Mouse (Mus musculus) mouse trophoblast stem cell (cell line): ENCODE results near the gene Dhx58.

ENCODE experiments used
- in situ Hi-C, 2 experiments: fragments of 300-500 bp; cut with MseI, MboI; formaldehyde crosslinking; loops; 2 replicates in 1 of 2; 3 replicates in 1 of 2; pipeline ENCODE4 v1.15.1; 2025

The Dhx58 gene

DNA sequence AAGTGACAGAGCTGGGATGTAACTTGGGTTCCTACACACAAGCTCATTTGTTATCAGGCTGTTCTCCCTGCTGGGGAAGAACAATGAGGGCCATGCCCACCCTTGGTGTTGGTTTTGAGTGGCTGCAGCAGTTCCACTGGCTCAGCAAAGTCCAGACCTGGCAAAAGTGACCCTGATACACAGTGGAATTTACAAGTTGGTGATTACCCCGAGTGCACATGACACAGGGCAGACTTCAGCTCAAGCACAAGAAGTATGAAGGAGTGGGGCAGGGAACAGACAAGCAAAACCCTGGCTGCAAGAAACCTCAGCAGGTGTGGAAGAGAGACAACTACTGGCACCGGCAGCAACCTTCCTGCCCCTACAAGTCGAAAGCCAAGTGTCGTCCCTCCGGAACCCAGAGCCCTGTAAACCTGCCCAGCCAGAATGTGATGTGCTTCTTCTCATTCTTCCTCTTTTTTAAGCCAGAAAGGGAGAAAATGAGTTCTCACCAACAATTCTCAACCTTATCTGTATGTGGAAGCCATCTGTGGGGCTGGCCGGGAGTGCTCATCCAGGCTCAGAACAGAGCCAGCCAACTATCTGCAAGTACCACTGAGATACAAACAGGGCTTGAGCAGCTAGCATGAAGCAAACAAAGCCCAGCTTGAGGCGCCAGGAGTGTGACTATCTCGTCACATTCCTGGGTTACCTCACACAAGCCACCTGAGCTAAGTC lies 17.9 kb upstream of the Dhx58 start:
- in situ Hi-C loops, result no loop called here

DNA sequence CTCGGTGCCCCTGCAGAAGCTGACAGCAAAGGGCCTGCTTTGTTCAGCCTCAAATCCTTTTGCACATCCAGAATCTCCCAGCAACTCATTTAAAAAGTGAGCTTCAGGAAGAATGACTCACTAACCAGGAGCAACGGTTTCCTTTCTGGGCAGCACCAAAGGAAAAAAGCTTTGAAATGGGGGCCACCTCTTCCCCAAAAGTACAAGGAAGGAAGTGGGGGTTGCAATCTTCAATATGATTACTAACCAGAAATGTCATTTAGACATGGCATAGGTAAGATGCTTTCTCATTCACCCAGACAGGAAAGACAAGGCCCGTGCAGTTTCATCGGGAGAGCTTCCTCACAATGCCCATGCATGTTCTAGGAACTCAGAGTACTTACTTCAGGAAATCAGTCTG lies 17.2 kb upstream of the Dhx58 start:
- in situ Hi-C loops, result no loop called here

DNA sequence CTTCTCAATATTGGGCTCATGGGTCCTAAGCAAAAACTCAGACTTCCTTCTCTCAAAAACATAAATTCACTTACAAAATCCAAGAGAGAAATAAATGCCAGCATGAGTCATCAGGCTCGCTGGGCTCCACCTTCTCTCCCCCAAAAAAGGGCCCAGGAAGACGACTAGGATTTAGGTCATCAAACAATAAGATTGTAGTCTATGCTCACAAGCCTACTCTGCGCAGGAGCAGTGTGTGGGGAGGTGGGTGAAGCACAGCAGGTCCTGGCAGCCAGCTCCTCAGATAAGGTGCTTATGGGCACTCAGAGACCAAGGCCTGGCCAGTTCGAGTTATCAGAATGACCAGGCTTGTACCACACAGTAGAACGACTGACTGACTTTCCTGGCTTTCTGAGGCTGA lies 16.3 kb upstream of the Dhx58 start:
- in situ Hi-C loops, result no loop called here

DNA sequence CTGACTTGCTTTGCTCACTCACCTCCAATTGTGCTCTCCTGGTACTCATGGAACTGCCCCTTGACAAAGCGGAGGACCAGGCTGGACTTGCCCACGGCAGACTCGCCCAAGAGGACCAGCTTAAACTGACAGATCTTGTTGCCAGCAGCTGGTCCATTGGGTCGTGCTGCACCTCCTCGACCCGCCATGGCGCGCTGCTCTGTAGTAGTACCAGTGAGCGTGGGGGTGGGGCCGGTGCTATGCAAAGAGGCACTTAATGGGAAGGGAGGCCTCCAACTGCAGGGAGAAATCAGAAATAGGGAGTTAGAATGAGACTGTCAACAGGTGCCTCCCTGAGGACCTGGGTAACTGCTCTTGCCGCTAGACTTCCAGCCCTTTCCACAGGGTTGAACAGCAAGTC lies 15.8 kb upstream of the Dhx58 start:
- in situ Hi-C loops, result no loop called here

DNA sequence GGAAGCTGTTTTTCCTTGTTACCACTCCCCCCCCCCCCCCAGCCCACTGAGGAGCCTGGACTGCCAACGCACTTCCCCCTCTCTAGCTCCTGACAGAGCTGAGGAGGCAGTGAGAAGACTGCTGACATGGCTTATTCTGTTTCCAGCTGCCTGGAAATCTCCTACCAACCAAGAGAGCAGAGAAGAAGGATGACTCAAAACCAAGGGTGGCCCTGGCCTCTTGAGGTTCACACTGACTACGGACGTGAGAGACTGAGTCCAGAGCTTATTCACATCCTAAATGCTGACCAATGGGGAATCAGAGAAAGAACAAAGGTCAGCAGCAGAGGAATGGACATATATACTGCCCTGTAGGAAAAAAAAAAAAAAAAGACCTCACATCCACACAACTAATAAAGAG lies 15.2 kb upstream of the Dhx58 start:
- in situ Hi-C loops, result no loop called here

DNA sequence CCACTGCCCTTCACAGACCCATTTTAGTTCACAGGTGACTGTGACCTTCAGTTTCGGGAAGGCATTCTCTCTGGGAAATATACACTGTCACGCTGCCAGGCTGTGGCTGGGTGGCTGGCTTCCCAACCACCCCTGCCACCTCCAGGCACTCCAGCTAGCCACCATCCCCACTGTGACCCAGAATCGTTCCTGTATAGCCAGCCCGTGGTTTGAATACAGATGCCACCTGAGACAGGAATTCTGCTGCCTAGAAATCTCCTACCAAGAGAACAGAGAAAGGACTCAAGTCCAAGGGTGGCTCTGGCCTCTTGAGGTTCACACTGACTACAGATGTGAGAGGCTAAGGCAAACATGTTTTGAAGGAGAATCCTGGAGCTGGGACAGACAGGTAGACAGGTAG lies 14.8 kb upstream of the Dhx58 start:
- in situ Hi-C loops, result no loop called here

DNA sequence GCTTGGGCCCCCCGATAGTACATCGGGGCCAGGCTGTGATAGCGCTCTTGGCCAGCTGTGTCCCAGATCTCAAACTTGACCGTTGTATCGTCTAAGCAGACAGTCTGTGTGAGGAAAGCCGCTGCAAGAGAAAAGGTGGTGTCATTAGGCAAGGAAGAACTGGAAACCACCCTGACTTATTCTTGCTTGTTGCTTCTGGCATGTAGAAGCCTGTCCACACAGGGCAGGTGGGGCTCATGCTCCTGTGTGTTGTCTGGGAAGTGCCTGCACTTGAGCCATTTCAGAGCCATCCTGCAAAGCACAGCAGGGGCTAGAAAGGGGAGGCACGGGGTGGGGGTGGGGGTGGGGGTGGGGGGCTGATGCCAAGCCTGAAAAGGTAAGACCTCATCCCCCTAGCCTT lies 14.4 kb upstream of the Dhx58 start:
- in situ Hi-C loops, result no loop called here

DNA sequence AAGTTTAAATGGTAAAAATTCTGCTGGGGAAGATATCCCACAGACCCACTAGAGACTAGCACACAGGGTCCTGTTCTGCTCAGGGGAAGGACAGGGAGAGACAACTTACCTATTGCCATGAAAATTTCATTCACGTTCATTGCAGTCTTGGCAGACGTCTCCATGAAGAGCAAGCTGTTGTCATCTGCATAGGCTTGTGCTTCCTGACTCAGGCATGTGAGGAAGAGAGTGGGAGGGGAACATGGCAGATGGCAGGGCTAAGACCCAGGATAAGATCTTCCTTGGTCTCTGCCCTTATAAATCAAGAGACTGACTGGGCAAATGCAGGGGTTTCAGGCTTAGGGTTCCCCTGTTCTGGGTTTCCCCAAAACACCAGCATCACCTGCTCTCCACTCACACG lies 12.6 kb upstream of the Dhx58 start:
- in situ Hi-C loops, result no loop called here

DNA sequence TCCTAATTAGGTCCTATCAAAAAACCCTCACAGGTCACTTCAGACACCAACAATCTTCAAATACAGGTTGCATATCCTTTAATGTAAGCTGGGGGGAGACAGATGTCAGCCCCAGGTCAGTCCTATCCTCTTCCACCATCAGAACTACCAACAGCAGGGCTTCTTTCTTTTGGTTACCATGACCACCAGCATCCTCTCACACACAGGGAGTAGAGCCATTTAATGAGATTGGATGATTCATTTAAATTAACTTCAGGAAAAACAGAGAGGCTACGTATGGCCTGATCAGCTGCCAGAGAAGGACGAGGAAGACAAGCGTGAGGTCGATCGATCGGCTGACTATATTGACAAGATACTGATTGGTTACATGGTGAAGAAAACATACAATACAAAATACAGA lies 10.9 kb upstream of the Dhx58 start:
- in situ Hi-C loops, result no loop called here

DNA sequence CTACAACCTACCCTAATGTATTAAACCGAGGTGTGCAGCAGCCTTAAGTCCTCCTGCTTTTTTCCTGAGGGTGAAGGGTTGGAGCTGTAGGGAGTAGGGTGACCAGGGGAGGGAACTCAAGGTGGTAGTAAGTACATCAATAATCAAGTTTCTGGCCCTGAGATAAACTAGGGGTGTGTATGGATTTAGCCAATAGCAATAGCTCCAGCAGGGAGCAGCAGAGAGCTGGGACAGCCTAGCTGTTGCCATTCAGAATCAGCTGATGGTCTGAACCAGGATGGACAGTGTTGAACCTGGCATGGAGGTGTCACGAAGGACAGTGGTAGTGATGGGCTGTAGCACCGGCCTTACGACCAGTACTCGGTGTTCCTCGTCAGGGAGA lies 10.5 kb upstream of the Dhx58 start:
- in situ Hi-C loops, result no loop called here

DNA sequence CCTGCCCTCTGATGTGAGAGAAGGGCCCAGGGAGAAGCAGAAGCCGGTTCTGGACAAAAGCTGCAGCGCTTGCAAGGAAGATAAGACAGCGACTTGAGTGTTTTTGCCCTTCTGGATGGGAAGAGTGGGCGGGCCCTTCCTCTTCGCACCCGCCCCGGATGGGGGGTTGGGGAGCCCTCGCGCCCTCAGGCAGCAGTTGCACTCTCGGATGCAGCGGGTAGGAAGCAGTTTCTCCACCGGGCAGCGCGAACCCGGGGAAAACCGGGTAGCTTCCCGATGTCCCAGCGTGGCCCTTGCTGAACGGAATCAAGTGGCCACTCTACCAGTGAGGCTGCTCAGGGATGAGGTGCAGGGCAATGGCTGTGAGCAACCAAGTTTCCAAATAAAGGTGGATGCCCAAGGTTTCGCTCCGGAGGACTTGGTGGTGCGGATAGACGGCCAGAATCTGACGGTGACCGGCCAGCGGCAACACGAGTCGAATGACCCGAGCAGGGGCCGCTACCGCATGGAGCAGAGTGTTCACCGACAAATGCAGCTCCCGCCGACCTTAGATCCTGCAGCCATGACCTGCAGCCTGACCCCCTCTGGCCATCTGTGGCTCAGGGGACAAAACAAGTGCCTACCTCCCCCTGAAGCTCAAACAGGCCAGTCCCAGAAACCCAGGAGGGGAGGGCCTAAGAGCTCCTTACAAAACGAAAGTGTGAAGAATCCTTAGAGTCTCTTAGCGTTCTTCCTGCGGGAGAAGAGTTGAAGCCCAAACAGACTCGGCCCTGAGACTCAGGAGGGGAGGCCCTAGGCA lies 9.9 kb upstream of the Dhx58 start, which contains the start of gene Hspb9:
Gene Hspb9 (plus strand): TSS at position 116 of the 799 bp plus-strand sequence.
- in situ Hi-C loops, result no loop called here

DNA sequence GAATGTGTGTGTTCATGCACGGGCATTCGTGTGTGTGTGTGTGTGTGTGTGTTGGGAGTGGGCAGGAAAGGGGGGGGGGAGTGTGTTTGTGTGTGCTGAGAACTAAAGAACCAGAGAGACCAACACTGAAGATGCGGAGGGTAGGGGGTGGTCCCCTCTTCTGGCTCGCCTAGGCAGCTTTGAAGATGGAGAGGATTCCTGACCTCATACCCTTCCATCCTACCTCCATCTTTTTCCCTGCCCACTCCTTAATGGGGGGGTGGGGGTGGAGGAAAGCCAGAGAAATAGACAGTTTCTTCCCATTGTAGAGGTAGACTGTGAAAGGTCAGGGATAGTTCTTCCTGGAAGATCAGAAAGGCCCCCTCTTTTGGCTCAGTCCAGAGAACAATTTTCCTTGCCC lies 9.1 kb upstream of the Dhx58 start:
- in situ Hi-C loops, result no loop called here

DNA sequence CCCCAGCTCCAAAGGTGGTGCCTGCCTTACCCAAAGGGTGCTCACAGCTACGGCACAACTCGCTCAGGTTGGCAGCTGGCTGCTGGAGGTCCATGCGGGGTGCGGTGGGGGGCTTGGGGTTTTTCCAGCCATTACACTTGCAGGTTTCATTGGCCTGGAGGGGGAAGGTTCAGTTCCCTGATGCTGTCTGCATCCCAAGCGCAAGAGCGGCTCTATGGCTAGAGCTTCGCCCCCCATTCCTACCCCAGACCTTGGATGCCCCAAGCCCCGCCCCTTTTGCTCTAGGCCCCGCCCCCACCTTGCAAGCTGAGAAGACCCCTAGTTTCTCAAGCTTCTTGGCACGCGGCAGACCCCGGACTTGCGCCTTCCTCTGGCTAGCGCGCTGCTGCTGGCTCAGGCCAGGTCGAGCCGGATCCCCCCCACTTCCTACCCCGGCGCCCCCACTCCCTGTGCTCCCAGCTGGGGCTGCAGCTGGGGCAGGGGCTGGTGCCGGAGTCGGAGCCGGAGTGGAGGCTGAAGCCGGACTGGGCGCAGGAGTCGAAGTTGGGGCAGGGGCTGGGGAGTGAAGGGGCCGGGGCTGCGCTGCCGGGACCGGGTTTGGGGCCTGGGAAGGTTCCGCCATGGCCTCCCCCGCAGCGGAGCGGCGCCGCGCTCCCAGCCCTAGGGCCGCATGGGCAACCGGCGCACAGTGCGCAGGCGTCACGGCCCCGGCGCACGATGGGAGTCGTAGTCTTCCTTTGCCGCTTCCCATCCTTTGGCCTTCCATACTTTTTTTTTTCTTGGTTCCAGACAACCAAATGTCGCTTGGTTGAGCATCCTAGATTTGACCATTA lies 7.9 kb upstream of the Dhx58 start, which contains the start of gene Kat2a:
Gene Kat2a (minus strand): TSS at position 683 of the 833 bp plus-strand sequence.
- in situ Hi-C loops, result no loop called here

DNA sequence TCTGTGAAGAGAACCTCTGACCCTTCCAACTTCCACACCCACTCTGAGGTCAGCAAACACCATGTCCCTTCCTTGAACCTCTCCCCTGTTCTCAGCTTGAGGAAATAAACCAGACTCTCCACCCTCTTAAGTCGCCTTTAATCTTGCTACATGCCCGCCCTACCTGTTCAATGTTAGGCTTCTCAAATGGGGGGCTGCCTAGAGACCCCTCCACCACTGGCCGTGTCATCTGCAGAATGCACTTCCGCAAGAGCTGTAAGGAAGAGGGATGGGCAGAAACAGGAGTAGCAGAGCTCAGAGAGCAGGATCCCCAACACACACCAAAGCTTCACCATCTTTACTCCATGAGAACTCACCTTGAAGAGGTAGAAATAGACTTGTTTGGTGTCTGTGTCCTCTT lies 6.9 kb upstream of the Dhx58 start:
- in situ Hi-C loops, result no loop called here

DNA sequence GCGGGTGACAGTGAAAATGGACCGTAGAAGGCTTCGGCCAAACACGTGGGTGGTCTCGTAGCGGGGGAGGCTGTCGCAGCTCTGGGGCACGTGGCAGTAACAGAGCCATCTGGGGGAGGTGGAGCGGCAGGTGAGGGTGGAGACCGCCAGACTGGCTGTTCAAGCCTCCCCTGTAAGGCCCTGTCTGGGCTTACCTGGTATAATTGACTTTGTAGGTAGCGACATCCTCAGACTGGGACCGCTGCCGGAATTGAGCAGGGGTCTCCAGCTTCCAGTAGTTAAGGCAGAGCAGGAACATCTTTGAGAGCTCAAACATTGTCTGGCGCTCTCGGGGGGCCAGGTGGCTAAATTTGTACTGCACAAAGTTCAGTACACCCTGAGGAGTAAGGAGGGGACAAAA lies 6.5 kb upstream of the Dhx58 start:
- in situ Hi-C loops, result no loop called here

DNA sequence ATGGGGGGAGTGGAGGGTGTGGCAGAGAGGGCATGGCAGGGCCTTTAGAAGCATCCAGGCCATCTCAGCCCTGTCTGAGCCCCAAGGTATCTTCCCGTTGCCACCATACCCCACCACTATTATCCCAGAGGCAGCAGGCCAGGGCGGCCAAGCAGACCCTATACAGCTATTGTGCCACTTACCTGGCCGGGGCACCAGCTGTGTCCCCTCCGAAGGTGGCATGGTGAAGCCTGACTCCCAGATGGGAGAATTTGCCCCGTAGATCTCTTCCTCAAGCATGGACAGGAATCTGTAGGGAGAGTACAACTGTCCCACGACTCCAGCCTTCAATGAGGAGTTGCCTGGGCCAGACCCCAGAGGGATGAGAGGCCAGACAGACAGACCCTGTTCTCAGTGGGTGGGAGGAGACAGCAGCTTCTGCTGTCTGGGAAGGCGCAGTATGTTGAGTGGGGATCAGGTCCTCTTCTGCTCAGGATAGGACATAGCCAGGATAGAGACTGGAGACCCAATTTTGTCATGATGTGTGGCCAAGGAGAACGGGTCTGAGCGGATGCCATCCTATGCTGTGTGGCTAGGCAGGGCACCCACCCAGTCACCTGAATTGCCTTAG lies 5.2 kb upstream of the Dhx58 start:
- in situ Hi-C loops, result loop anchor here in 1 of 2 experiments (5.0 kb wide), 1 partner anchor 137 kb away; the partner anchor contains the start of gene Cnp

DNA sequence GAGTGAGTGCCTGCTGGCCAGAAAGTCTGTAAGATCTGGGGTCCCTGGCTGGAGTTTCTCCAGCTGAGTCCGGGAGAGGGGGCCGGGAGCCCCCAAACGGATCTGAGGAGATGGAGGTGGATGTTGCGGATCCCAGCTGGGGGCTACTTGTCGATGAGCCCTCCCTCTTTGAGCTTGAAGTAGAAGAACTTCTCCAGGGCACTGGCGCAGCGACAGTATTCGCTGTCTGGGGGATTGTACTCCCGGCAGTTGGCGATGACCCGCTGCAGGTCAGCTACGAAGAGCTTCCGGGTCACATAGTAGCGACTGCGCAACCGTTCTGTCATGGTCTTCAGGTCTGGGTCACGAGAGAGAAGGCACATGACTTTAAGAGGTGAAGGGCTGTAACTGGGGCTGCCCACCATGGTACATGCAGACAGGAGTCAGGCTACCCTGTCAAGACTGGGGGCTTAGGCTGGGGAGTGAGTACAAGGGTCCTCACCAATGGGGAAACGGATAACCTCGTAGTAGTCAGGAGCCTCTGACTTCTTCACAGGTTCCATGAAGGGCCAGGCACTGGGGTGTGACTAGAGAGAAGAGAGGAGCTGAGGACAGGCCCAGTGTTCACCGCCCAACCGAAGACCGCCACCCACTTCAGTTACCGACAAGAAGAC lies 1.1 kb upstream of the Dhx58 start:
- in situ Hi-C loops, result loop anchor here in 1 of 2 experiments (5.0 kb wide), 1 partner anchor 133 kb away; the partner anchor contains the start of gene Cnp

DNA sequence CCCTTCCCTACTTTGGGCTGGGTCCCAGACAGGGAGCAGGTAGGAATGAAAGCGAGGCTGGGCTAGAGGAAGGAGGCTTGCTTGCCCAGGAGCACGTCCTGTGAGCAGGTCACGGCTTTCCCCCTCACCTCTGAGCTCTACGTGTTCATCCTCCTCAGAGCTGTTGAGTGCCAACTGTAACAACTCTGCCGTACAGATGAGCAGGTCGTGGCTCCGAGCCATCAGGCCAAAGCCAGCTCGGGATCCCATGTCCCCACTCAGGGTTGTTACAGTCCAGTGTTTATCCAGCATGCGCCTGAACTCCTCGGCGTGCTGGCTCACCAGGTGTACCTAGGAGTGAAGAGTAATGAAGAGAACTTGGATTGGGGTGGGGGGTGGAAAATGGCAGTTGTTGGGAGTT lies 705 bp downstream of the Dhx58 start:
- in situ Hi-C loops, result no loop called here

DNA sequence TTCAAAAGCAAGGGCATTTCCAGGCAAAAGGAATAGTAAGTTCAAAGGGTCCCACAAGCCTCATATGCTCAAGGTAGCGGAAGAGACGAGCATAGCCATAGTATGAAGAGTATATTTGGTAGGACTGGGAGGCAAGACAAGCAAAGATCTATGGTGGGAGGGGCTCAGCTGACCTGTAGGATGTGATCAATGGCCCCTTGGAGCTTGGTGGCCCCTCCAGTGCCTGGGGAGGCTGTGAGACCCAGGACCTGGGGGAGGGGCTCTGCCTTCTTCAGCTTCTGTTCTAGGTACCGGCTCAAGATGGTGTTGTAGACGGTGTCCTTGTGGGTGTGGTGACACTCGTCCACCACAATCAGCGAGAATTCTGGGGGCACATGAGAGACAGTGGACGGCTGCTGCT lies 1.2 kb downstream of the Dhx58 start:
- in situ Hi-C loops, result no loop called here

DNA sequence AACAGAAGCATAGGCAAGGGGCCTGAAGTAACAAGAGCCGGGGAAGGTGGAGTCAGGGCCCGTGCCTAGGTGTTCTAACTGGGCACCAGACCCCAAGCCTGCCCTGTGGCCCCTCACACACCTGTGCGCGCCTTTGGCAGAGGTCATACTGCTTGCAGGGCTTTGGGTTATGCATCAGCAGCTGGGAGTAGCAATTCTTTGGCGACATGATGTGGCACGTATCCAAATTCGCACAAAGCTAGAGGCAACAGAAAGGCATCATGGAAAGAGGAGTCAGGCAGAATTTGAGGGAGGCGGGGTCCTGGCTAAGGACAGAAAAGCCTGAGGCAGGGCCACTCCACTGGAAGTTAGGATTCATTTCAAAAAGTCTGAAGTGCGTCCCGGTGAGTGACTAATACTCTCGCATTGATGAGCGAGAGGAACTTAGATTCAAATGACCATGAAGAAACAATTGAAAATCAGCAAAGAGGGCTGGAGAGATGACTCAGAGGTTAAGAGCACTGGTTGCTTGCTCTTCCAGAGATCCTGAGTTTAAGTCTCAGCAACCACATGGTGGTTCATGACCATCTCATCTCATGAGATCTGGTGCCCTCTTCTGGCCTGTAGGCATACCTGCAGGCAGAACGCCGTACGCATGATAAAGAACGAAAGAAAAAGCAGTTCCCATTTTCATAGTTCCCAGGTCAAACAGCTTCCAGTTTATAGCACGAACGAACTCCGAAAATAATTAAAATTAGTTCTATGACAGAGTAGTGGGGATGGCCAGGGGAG lies 1.8 kb downstream of the Dhx58 start:
- in situ Hi-C loops, result no loop called here
